Mouse (Mus musculus): ENCODE results near the gene Gm11549. TPM values are rescaled to one million over a fixed set of nuclear protein-coding genes. Genes with fewer than 3 reads are reported as not detected.

The Gm11549 gene
- total RNA-seq, 1 experiment: not detected

GRCm38 (mm10) chr3:36491535-36491934 is 30.1 kb downstream of the Gm11549 start:
- H3K27ac ChIP-seq (ENCODE audit: insufficient read depth, low read depth, low read length, poor library complexity, severe bottlenecking): no peak overlapping the region
- no peaks in the 10 kb centered on the region for H3K4me1 ChIP-seq (ENCODE audit: control insufficient read depth in 2 of 2, insufficient read depth in 2 of 2, low read length in 2 of 2, poor library complexity in 1 of 2)
- H3K4me3 ChIP-seq (ENCODE audit: insufficient read depth in 1 of 2, low read depth in 1 of 2, low read length in 2 of 2, poor library complexity in 1 of 2, severe bottlenecking in 1 of 2): no peak overlapping the region
- no peak overlapping the region for H3K9ac ChIP-seq (ENCODE audit: insufficient read depth, low read depth, low read length, poor library complexity, severe bottlenecking)
- H3K36me3 ChIP-seq (ENCODE audit: control insufficient read depth, insufficient read depth, low read length, poor library complexity, severe bottlenecking): no peaks in the 10 kb centered on the region
- H3K9me3 ChIP-seq (ENCODE audit: control insufficient read depth, insufficient read depth, low read depth, low read length): no peaks in the 10 kb centered on the region
- DNase-seq (ENCODE audit: low read depth, low spot score): no peak
- in situ Hi-C loops (cut with MboI; ENCODE audit: low sequenced_read_pairs in 2 of 2, unreplicated experiment in 2 of 2): no loop called here
- TF ChIP-seq ZC3H11A (IDR thresholded peaks at IDR 0.05; ENCODE audit: borderline replicate concordance, low read depth, low read length): no peak
- TF ChIP-seq MAFK (IDR thresholded peaks at IDR 0.05; ENCODE audit: insufficient read depth, low read depth, low read length): no peak
- TF ChIP-seq ZNF384 (IDR thresholded peaks at IDR 0.05; ENCODE audit: low read depth, low read length): no peak
- TF ChIP-seq CHD2 (IDR thresholded peaks at IDR 0.05; ENCODE audit: low read depth, low read length): no peak
- TF ChIP-seq HCFC1 (IDR thresholded peaks at IDR 0.05; ENCODE audit: borderline replicate concordance, insufficient read depth, low read length): no peak

- no peak for DNase-seq (ENCODE audit: low read depth, low spot score)
- Histone ChIP-seq H3K4me1 (ENCODE audit: control insufficient read depth in 2 of 2, insufficient read depth in 2 of 2, low read length in 2 of 2, poor library complexity in 1 of 2) (no peaks in the 10 kb centered on the region), H3K4me3 (ENCODE audit: insufficient read depth in 1 of 2, low read depth in 1 of 2, low read length in 2 of 2, poor library complexity in 1 of 2, severe bottlenecking in 1 of 2) (no peak overlapping the region), H3K9ac (ENCODE audit: insufficient read depth, low read depth, low read length, poor library complexity, severe bottlenecking) (no peak overlapping the region), H3K36me3 (ENCODE audit: control insufficient read depth, insufficient read depth, low read length, poor library complexity, severe bottlenecking) (no peaks in the 10 kb centered on the region), H3K27ac (ENCODE audit: insufficient read depth, low read depth, low read length, poor library complexity, severe bottlenecking) (no peak overlapping the region), H3K9me3 (ENCODE audit: control insufficient read depth, insufficient read depth, low read depth, low read length) (no peaks in the 10 kb centered on the region)
- in situ Hi-C loops (cut with MboI; ENCODE audit: low sequenced_read_pairs in 2 of 2, unreplicated experiment in 2 of 2): no loop called here
- no peak for TF ChIP-seq HCFC1 (IDR thresholded peaks at IDR 0.05; ENCODE audit: borderline replicate concordance, insufficient read depth, low read length)
- no peak for TF ChIP-seq CHD2 (IDR thresholded peaks at IDR 0.05; ENCODE audit: low read depth, low read length)
- no peak for TF ChIP-seq ZC3H11A (IDR thresholded peaks at IDR 0.05; ENCODE audit: borderline replicate concordance, low read depth, low read length)
- TF ChIP-seq ZNF384 (IDR thresholded peaks at IDR 0.05; ENCODE audit: low read depth, low read length): no peak
- TF ChIP-seq MAFK (IDR thresholded peaks at IDR 0.05; ENCODE audit: insufficient read depth, low read depth, low read length): no peak
Observed at GRCm38 (mm10) chr3:36489590-36489910, 32.1 kb downstream of the Gm11549 start.

- TF ChIP-seq CHD2 (IDR thresholded peaks at IDR 0.05; ENCODE audit: low read depth, low read length): no peak
- TF ChIP-seq HCFC1 (IDR thresholded peaks at IDR 0.05; ENCODE audit: borderline replicate concordance, insufficient read depth, low read length): no peak
- no peak for TF ChIP-seq MAFK (IDR thresholded peaks at IDR 0.05; ENCODE audit: insufficient read depth, low read depth, low read length)
- TF ChIP-seq ZC3H11A (IDR thresholded peaks at IDR 0.05; ENCODE audit: borderline replicate concordance, low read depth, low read length): no peak
- no peak for TF ChIP-seq ZNF384 (IDR thresholded peaks at IDR 0.05; ENCODE audit: low read depth, low read length)
- H3K4me3 ChIP-seq (ENCODE audit: insufficient read depth in 1 of 2, low read depth in 1 of 2, low read length in 2 of 2, poor library complexity in 1 of 2, severe bottlenecking in 1 of 2): no peak overlapping the region
- H3K4me1 ChIP-seq (ENCODE audit: control insufficient read depth in 2 of 2, insufficient read depth in 2 of 2, low read length in 2 of 2, poor library complexity in 1 of 2): no peaks in the 10 kb centered on the region
- no peak for DNase-seq (ENCODE audit: low read depth, low spot score)
- no peak overlapping the region for H3K9ac ChIP-seq (ENCODE audit: insufficient read depth, low read depth, low read length, poor library complexity, severe bottlenecking)
- in situ Hi-C loops (cut with MboI; ENCODE audit: low sequenced_read_pairs in 2 of 2, unreplicated experiment in 2 of 2): no loop called here
- no peaks in the 10 kb centered on the region for H3K36me3 ChIP-seq (ENCODE audit: control insufficient read depth, insufficient read depth, low read length, poor library complexity, severe bottlenecking)
- no peak overlapping the region for H3K27ac ChIP-seq (ENCODE audit: insufficient read depth, low read depth, low read length, poor library complexity, severe bottlenecking)
- H3K9me3 ChIP-seq (ENCODE audit: control insufficient read depth, insufficient read depth, low read depth, low read length): no peaks in the 10 kb centered on the region
Observed at GRCm38 (mm10) chr3:36488899-36489589, 32.6 kb downstream of the Gm11549 start.

- in situ Hi-C loops (cut with MboI; ENCODE audit: low sequenced_read_pairs in 2 of 2, unreplicated experiment in 2 of 2): no loop called here
- DNase-seq (ENCODE audit: low read depth, low spot score): no peak
- no peak for TF ChIP-seq MAFK (IDR thresholded peaks at IDR 0.05; ENCODE audit: insufficient read depth, low read depth, low read length)
- no peak for TF ChIP-seq HCFC1 (IDR thresholded peaks at IDR 0.05; ENCODE audit: borderline replicate concordance, insufficient read depth, low read length)
- no peak for TF ChIP-seq ZC3H11A (IDR thresholded peaks at IDR 0.05; ENCODE audit: borderline replicate concordance, low read depth, low read length)
- no peak for TF ChIP-seq ZNF384 (IDR thresholded peaks at IDR 0.05; ENCODE audit: low read depth, low read length)
- no peak for TF ChIP-seq CHD2 (IDR thresholded peaks at IDR 0.05; ENCODE audit: low read depth, low read length)
- no peaks in the 10 kb centered on the region for H3K4me1 ChIP-seq (ENCODE audit: control insufficient read depth in 2 of 2, insufficient read depth in 2 of 2, low read length in 2 of 2, poor library complexity in 1 of 2)
- no peak overlapping the region for H3K9ac ChIP-seq (ENCODE audit: insufficient read depth, low read depth, low read length, poor library complexity, severe bottlenecking)
- H3K4me3 ChIP-seq (ENCODE audit: insufficient read depth in 1 of 2, low read depth in 1 of 2, low read length in 2 of 2, poor library complexity in 1 of 2, severe bottlenecking in 1 of 2): no peak overlapping the region
- no peak overlapping the region for H3K27ac ChIP-seq (ENCODE audit: insufficient read depth, low read depth, low read length, poor library complexity, severe bottlenecking)
- H3K36me3 ChIP-seq (ENCODE audit: control insufficient read depth, insufficient read depth, low read length, poor library complexity, severe bottlenecking): no peaks in the 10 kb centered on the region
- H3K9me3 ChIP-seq (ENCODE audit: control insufficient read depth, insufficient read depth, low read depth, low read length): no peaks in the 10 kb centered on the region
Observed at GRCm38 (mm10) chr3:36488367-36488766, 33.2 kb downstream of the Gm11549 start.
